Mouse (Mus musculus): ENCODE measurements around the gene Platr17. TPM values are rescaled to one million over a fixed set of nuclear protein-coding genes. Genes with fewer than 3 reads are reported as not detected.
A peak's percentile ranks its signal among the peaks of the same experiment; 100 is the strongest.

Platr17 gene
- total and polyA plus RNA-seq, 3 experiments: not detected

DNA sequence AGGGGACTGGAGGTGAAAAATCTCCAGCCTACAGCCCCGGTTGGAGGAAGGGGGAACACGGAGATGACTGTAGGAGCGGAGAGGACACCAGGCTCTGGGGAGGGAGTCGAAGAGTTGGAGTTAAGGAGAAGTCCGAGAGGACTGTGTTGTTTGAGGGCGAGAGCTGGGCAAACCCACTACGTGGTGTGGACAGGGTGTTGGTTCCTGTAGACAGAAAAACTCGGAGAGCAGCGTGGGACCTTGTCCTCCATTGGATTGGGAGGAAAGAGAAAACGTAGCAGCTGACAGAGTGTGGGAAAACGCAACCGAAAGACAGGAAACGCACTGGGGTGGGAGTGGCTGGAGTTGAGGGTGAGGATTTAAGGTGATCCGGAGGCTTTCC lies 4.9 kb downstream of the Platr17 start:
- in situ Hi-C loops (cut with MboI; ENCODE audit: low pct_ligation_motif_present, low pct_unique_long_range_greater_than_20kb, low sequenced_read_pairs): no loop called here
- H3K4me1 ChIP-seq (ENCODE audit: control insufficient read depth in 1 of 2, insufficient read depth in 2 of 2): peaks cover under 1 to 30% of the 10 kb centered on the region in 2 experiments; a peak in 3 of 4 replicates
- peak overlapping the region; percentile 72 to 90 (median 89) for H3K4me3 ChIP-seq (replicated peaks in 1 of 3; ENCODE audit: low read depth in 2 of 3, low read length in 2 of 3, poor library complexity in 1 of 3)
- peak overlapping the region; percentile 80 for H3K9ac ChIP-seq (ENCODE audit: insufficient read depth, low read depth)
- peaks cover 12% of the 10 kb centered on the region; the same call in 1 of the 2 replicates for H3K79me2 ChIP-seq (replicated peaks; ENCODE audit: control insufficient read depth, extremely low read depth, insufficient read depth, poor library complexity, severe bottlenecking)
- no peaks in the 10 kb centered on the region for H3K9me3 ChIP-seq (replicated peaks; ENCODE audit: low read length)
- H3K4me2 ChIP-seq (ENCODE audit: insufficient read depth, low read depth, poor library complexity, severe bottlenecking): peak overlapping the region; percentile 83
- peaks cover 36 to 38% of the 10 kb centered on the region in 2 experiments for H3K36me3 ChIP-seq (replicated peaks in 1 of 2; ENCODE audit: control insufficient read depth in 1 of 2, insufficient read depth in 1 of 2, low read length in 1 of 2)
- peak overlapping the region; percentile 87 for H3K27ac ChIP-seq (ENCODE audit: insufficient read depth, low read depth)
- peak; percentile 48 for DNase-seq (ENCODE audit: extremely low read depth)
- no peaks in the 10 kb centered on the region for H3K27me3 ChIP-seq (replicated peaks)
- TF ChIP-seq E2F4 (IDR thresholded peaks at IDR 0.05; ENCODE audit: insufficient replicate concordance, low read depth, low read length) (no peak), SIN3A (IDR thresholded peaks at IDR 0.05; ENCODE audit: low read length) (peak; percentile 17; the same call in 1 of the 2 replicates)
- dilution Hi-C loops (cut with MboI; ENCODE audit: extremely low pct_ligation_motif_present, extremely low pct_unique_long_range_greater_than_20kb, low sequenced_read_pairs): no loop called here

DNA sequence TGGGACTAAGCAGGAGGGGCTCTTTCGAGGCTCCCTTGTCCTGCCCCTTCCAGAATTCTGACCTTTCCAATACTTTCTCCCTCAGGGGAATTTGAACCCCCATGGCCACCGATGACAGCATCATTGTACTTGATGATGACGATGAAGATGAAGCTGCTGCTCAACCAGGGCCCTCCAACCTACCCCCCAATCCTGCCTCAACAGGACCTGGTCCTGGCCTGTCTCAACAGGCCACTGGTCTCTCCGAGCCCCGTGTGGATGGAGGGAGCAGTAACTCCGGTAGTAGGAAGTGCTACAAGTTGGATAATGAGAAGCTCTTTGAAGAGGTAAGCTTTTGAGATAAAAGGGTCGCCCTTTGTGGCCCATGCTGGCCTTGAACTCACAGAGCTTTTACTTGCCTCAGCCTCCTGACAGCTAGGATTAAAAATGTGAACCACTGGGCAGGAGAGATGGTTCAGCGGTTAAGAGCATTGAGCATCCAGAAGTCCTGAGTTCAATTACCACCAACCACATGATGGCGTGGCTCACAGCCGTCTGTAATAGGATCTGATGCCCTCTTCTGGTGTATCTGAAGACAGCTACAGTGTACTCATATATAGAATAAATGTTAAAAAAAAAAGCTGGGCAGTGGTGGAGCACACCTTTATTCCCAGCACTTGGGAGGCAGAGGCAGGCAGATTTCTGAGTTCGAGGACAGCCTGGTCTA lies 5.6 kb downstream of the Platr17 start:
- Histone ChIP-seq H3K9me3 (replicated peaks; ENCODE audit: low read length) (no peaks in the 10 kb centered on the region), H3K4me3 (replicated peaks in 1 of 3; ENCODE audit: low read depth in 2 of 3, low read length in 2 of 3, poor library complexity in 1 of 3) (peak overlapping the region; percentile 72 to 90 (median 89)), H3K9ac (ENCODE audit: insufficient read depth, low read depth) (peak overlapping the region; percentile 80), H3K4me2 (ENCODE audit: insufficient read depth, low read depth, poor library complexity, severe bottlenecking) (peak overlapping the region; percentile 83), H3K4me1 (ENCODE audit: control insufficient read depth in 1 of 2, insufficient read depth in 2 of 2) (peaks cover 5 to 37% of the 10 kb centered on the region in 2 experiments; a peak in 3 of 4 replicates), H3K79me2 (replicated peaks; ENCODE audit: control insufficient read depth, extremely low read depth, insufficient read depth, poor library complexity, severe bottlenecking) (peaks cover 12% of the 10 kb centered on the region; the same call in 1 of the 2 replicates), H3K36me3 (replicated peaks in 1 of 2; ENCODE audit: control insufficient read depth in 1 of 2, insufficient read depth in 1 of 2, low read length in 1 of 2) (peaks cover 40 to 42% of the 10 kb centered on the region in 2 experiments), H3K27ac (ENCODE audit: insufficient read depth, low read depth) (peak overlapping the region; percentile 36; the same call in 1 of the 2 replicates), H3K27me3 (replicated peaks) (no peaks in the 10 kb centered on the region)
- in situ Hi-C loops (cut with MboI; ENCODE audit: low pct_ligation_motif_present, low pct_unique_long_range_greater_than_20kb, low sequenced_read_pairs) (no loop called here), dilution Hi-C loops (cut with MboI; ENCODE audit: extremely low pct_ligation_motif_present, extremely low pct_unique_long_range_greater_than_20kb, low sequenced_read_pairs) (no loop called here)
- DNase-seq (ENCODE audit: extremely low read depth): peak; percentile 68
- TF ChIP-seq RAD21 (IDR thresholded peaks at IDR 0.05; ENCODE audit: low read depth, low read length) (peak; percentile 4; the same call in 1 of the 2 replicates), E2F4 (IDR thresholded peaks at IDR 0.05; ENCODE audit: insufficient replicate concordance, low read depth, low read length) (no peak), UBTF (IDR thresholded peaks at IDR 0.05; ENCODE audit: low read depth, low read length) (no peak), MAX (IDR thresholded peaks at IDR 0.05; ENCODE audit: low read length) (no peak), SMC3 (IDR thresholded peaks at IDR 0.05; ENCODE audit: low read depth, low read length) (peak; percentile 28), ELF1 (IDR thresholded peaks at IDR 0.05; ENCODE audit: low read depth, low read length) (no peak), USF1 (IDR thresholded peaks at IDR 0.05; ENCODE audit: low read depth, low read length) (no peak), ZMIZ1 (IDR thresholded peaks at IDR 0.05; ENCODE audit: low read depth, low read length) (no peak), CHD1 (IDR thresholded peaks at IDR 0.05; ENCODE audit: low read depth, low read length) (no peak), MYC (IDR thresholded peaks at IDR 0.05; ENCODE audit: low read depth, low read length) (peak; percentile 64; the same call in 1 of the 2 replicates), TCF12 (IDR thresholded peaks at IDR 0.05; ENCODE audit: low read depth, low read length) (no peak), ZKSCAN1 (IDR thresholded peaks at IDR 0.05; ENCODE audit: borderline replicate concordance, low read depth, low read length) (no peak), RCOR1 (conservative IDR thresholded peaks at IDR 0.05; ENCODE audit: low read depth, low read length) (no peak), EP300 (IDR thresholded peaks at IDR 0.05; ENCODE audit: low read length) (no peak), TBP (conservative IDR thresholded peaks at IDR 0.05; ENCODE audit: low read depth, low read length) (0 out of 2 replicates have a peak, but pooled peaks have one; percentile 29), SIN3A (IDR thresholded peaks at IDR 0.05; ENCODE audit: low read length) (no peak), ZNF384 (IDR thresholded peaks at IDR 0.05; ENCODE audit: low read depth, low read length) (peak; percentile 79), IRF4 (IDR thresholded peaks at IDR 0.05; ENCODE audit: low read depth, low read length) (no peak), POLR2A (IDR thresholded peaks at IDR 0.05; ENCODE audit: low read depth, low read length) (no peak), ZC3H11A (IDR thresholded peaks at IDR 0.05; ENCODE audit: low read depth, low read length) (no peak), MAFK (IDR thresholded peaks at IDR 0.05; ENCODE audit: insufficient replicate concordance, low read length) (no peak), CHD2 (IDR thresholded peaks at IDR 0.05; ENCODE audit: low read length) (no peak), CTCF (conservative IDR thresholded peaks at IDR 0.05 in 1 of 2, IDR thresholded peaks at IDR 0.05 in 1 of 2; ENCODE audit: low read depth in 2 of 2, low read length in 2 of 2) (peak in 1 of 2 experiments; percentile 78; a peak in 2 of 4 replicates), ETS1 (conservative IDR thresholded peaks at IDR 0.05; ENCODE audit: low read depth, low read length) (no peak), MEF2A (IDR thresholded peaks at IDR 0.05; ENCODE audit: borderline replicate concordance, low read depth, low read length) (no peak), JUN (IDR thresholded peaks at IDR 0.05; ENCODE audit: insufficient read depth, low read depth, low read length) (no peak), NELFE (IDR thresholded peaks at IDR 0.05; ENCODE audit: low read depth, low read length) (no peak), POLR2AphosphoS2 (IDR thresholded peaks at IDR 0.05; ENCODE audit: low read depth, low read length) (no peak), MAZ (IDR thresholded peaks at IDR 0.05; ENCODE audit: low read depth, low read length) (no peak), PAX5 (IDR thresholded peaks at IDR 0.05; ENCODE audit: low read length) (no peak), BHLHE40 (IDR thresholded peaks at IDR 0.05; ENCODE audit: low read depth, low read length) (no peak), NRF1 (IDR thresholded peaks at IDR 0.05; ENCODE audit: low read depth, low read length) (no peak)

Data from CH12.LX (cell line).